Mouse (Mus musculus): ENCODE data around the gene Macrod2.

DNA sequence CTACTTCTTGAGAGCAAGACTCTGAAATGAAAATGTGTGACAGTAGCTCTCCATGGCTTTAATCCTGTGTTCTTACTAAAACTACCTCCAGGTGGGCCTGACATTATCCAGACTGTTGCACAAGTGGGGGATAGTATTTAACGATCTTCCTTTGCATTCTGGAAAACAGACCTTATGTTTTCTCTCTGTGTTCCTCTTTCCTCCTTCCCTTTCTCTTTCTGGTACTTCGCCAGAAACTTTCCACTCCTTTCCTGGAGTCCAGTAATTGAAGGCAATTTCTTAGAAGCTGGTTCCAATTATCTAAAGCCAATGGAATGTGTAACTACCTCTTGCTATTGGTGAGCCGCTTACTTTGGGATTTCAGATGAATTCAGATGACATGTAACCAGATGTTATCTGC, 897.7 kb downstream of the Macrod2 start:
- TF ChIP-seq CTCF (IDR thresholded peaks at IDR 0.05; ENCODE audit: low read depth): no peak
- no peak for TF ChIP-seq EP300 (optimal IDR thresholded peaks at IDR 0.05)

Data from stomach, postnatal 0 days (tissue).